Mouse (Mus musculus): Measurements from ENCODE around the gene Bub1. TPM values are rescaled to one million over a fixed set of nuclear protein-coding genes. Genes with fewer than 3 reads are reported as not detected.

Gene Bub1
- total and polyA plus RNA-seq, 2 experiments, result 0.06 to 0.18 TPM

- Histone ChIP-seq H3K27me3 (ENCODE audit: control insufficient read depth, insufficient read depth, low read length) (no peaks in the 10 kb centered on the region), H3K36me3 (ENCODE audit: control insufficient read depth, insufficient read depth, low read length) (no peaks in the 10 kb centered on the region), H3K4me3 (ENCODE audit: insufficient read depth, low read depth, low read length) (peak overlapping the region; percentile 71), H3K79me2 (ENCODE audit: control insufficient read depth, insufficient read depth, low read length) (no peaks in the 10 kb centered on the region), H3K9ac (ENCODE audit: low read depth, low read length) (peak overlapping the region; percentile 65), H3K27ac (replicated peaks; ENCODE audit: insufficient read depth, low read depth, low read length) (peak overlapping the region; percentile 41), H3K4me1 (ENCODE audit: control insufficient read depth, insufficient read depth, low read length) (peaks cover 5% of the 10 kb centered on the region; the same call in 1 of the 2 replicates)
- WGBS, result 2% methylated on average over 11 of the region's 11 CpGs
- no peak for DNase-seq (ENCODE audit: extremely low read depth, low read depth, low spot score)
- no peak for TF ChIP-seq CTCF (IDR thresholded peaks at IDR 0.05; ENCODE audit: low read depth, low read length)
- TF ChIP-seq POLR2A (IDR thresholded peaks at IDR 0.05; ENCODE audit: extremely low read depth, insufficient read depth, low read length), result no peak
These were observed 42.5 kb downstream of the Bub1 start for GRCm38 (mm10) chr2:127789138-127789537.

- 1% methylated on average over 40 of the region's 40 CpGs for WGBS
- peak; percentile 71 for DNase-seq (ENCODE audit: extremely low read depth, low read depth, low spot score)
- Histone ChIP-seq H3K4me1 (ENCODE audit: control insufficient read depth, insufficient read depth, low read length) (peaks cover 5% of the 10 kb centered on the region; the same call in 1 of the 2 replicates), H3K27ac (replicated peaks; ENCODE audit: insufficient read depth, low read depth, low read length) (peak within 1 kb of the TSS; percentile 41), H3K27me3 (ENCODE audit: control insufficient read depth, insufficient read depth, low read length) (no peaks in the 10 kb centered on the region), H3K9ac (ENCODE audit: low read depth, low read length) (peak within 1 kb of the TSS; percentile 65), H3K79me2 (ENCODE audit: control insufficient read depth, insufficient read depth, low read length) (no peaks in the 10 kb centered on the region), H3K4me3 (ENCODE audit: insufficient read depth, low read depth, low read length) (peak within 1 kb of the TSS; percentile 71), H3K36me3 (ENCODE audit: control insufficient read depth, insufficient read depth, low read length) (no peaks in the 10 kb centered on the region)
- no peak for TF ChIP-seq POLR2A (IDR thresholded peaks at IDR 0.05; ENCODE audit: extremely low read depth, insufficient read depth, low read length)
- no peak for TF ChIP-seq CTCF (IDR thresholded peaks at IDR 0.05; ENCODE audit: low read depth, low read length)
These were observed 43.1 kb downstream of the Bub1 start, which contains the start of gene Nphp1 for GRCm38 (mm10) chr2:127788440-127789116. TSS of gene Nphp1 (minus strand) at chr2:127788897.

- Histone ChIP-seq H3K27me3 (ENCODE audit: control insufficient read depth, insufficient read depth, low read length) (no peaks in the 10 kb centered on the region), H3K36me3 (ENCODE audit: control insufficient read depth, insufficient read depth, low read length) (no peaks in the 10 kb centered on the region), H3K4me3 (ENCODE audit: insufficient read depth, low read depth, low read length) (no peak overlapping the region), H3K27ac (replicated peaks; ENCODE audit: insufficient read depth, low read depth, low read length) (no peak overlapping the region), H3K4me1 (ENCODE audit: control insufficient read depth, insufficient read depth, low read length) (peaks cover 5% of the 10 kb centered on the region; the same call in 1 of the 2 replicates), H3K79me2 (ENCODE audit: control insufficient read depth, insufficient read depth, low read length) (no peaks in the 10 kb centered on the region), H3K9ac (ENCODE audit: low read depth, low read length) (no peak overlapping the region)
- TF ChIP-seq CTCF (IDR thresholded peaks at IDR 0.05; ENCODE audit: low read depth, low read length), result no peak
- no peak for TF ChIP-seq POLR2A (IDR thresholded peaks at IDR 0.05; ENCODE audit: extremely low read depth, insufficient read depth, low read length)
- WGBS, result 96% methylated on average over 5 of the region's 5 CpGs
- no peak for DNase-seq (ENCODE audit: extremely low read depth, low read depth, low spot score)
These were observed 44.4 kb downstream of the Bub1 start for GRCm38 (mm10) chr2:127787226-127787625.

GRCm38 (mm10) chr2:127778451-127778850, 53.2 kb downstream of the Bub1 start:
- no peaks in the 10 kb centered on the region for H3K36me3 ChIP-seq (ENCODE audit: control insufficient read depth, insufficient read depth, low read length)
- no peaks in the 10 kb centered on the region for H3K4me1 ChIP-seq (ENCODE audit: control insufficient read depth, insufficient read depth, low read length)
- no peak overlapping the region for H3K4me3 ChIP-seq (ENCODE audit: insufficient read depth, low read depth, low read length)
- TF ChIP-seq POLR2A (IDR thresholded peaks at IDR 0.05; ENCODE audit: extremely low read depth, insufficient read depth, low read length), result no peak
- no peak for TF ChIP-seq CTCF (IDR thresholded peaks at IDR 0.05; ENCODE audit: low read depth, low read length)
- WGBS, result 94% methylated on average over 5 of the region's 5 CpGs
- DNase-seq (ENCODE audit: extremely low read depth, low read depth, low spot score), result no peak
- H3K79me2 ChIP-seq (ENCODE audit: control insufficient read depth, insufficient read depth, low read length), result no peaks in the 10 kb centered on the region
- no peak overlapping the region for H3K9ac ChIP-seq (ENCODE audit: low read depth, low read length)
- no peak overlapping the region for H3K27ac ChIP-seq (replicated peaks; ENCODE audit: insufficient read depth, low read depth, low read length)
- no peaks in the 10 kb centered on the region for H3K27me3 ChIP-seq (ENCODE audit: control insufficient read depth, insufficient read depth, low read length)

GRCm38 (mm10) chr2:127775013-127775412, 56.7 kb downstream of the Bub1 start:
- H3K79me2 ChIP-seq (ENCODE audit: control insufficient read depth, insufficient read depth, low read length), result no peaks in the 10 kb centered on the region
- H3K36me3 ChIP-seq (ENCODE audit: control insufficient read depth, insufficient read depth, low read length), result no peaks in the 10 kb centered on the region
- WGBS, result 90% methylated on average over 3 of the region's 3 CpGs
- H3K4me3 ChIP-seq (ENCODE audit: insufficient read depth, low read depth, low read length), result no peak overlapping the region
- no peaks in the 10 kb centered on the region for H3K4me1 ChIP-seq (ENCODE audit: control insufficient read depth, insufficient read depth, low read length)
- no peak overlapping the region for H3K27ac ChIP-seq (replicated peaks; ENCODE audit: insufficient read depth, low read depth, low read length)
- H3K27me3 ChIP-seq (ENCODE audit: control insufficient read depth, insufficient read depth, low read length), result no peaks in the 10 kb centered on the region
- H3K9ac ChIP-seq (ENCODE audit: low read depth, low read length), result no peak overlapping the region
- DNase-seq (ENCODE audit: extremely low read depth, low read depth, low spot score), result no peak
- TF ChIP-seq CTCF (IDR thresholded peaks at IDR 0.05; ENCODE audit: low read depth, low read length) (no peak), POLR2A (IDR thresholded peaks at IDR 0.05; ENCODE audit: extremely low read depth, insufficient read depth, low read length) (no peak)

GRCm38 (mm10) chr2:127774578-127774941, 57.1 kb downstream of the Bub1 start:
- H3K27ac ChIP-seq (replicated peaks; ENCODE audit: insufficient read depth, low read depth, low read length), result no peak overlapping the region
- H3K4me3 ChIP-seq (ENCODE audit: insufficient read depth, low read depth, low read length), result no peak overlapping the region
- no peak for DNase-seq (ENCODE audit: extremely low read depth, low read depth, low spot score)
- H3K9ac ChIP-seq (ENCODE audit: low read depth, low read length), result no peak overlapping the region
- no peaks in the 10 kb centered on the region for H3K79me2 ChIP-seq (ENCODE audit: control insufficient read depth, insufficient read depth, low read length)
- no peaks in the 10 kb centered on the region for H3K27me3 ChIP-seq (ENCODE audit: control insufficient read depth, insufficient read depth, low read length)
- H3K4me1 ChIP-seq (ENCODE audit: control insufficient read depth, insufficient read depth, low read length), result no peaks in the 10 kb centered on the region
- 91% methylated on average over 1 of the region's 1 CpGs for WGBS
- TF ChIP-seq CTCF (IDR thresholded peaks at IDR 0.05; ENCODE audit: low read depth, low read length) (no peak), POLR2A (IDR thresholded peaks at IDR 0.05; ENCODE audit: extremely low read depth, insufficient read depth, low read length) (no peak)
- no peaks in the 10 kb centered on the region for H3K36me3 ChIP-seq (ENCODE audit: control insufficient read depth, insufficient read depth, low read length)
